Mouse (Mus musculus): ENCODE data around the gene Dazap1.

- TF ChIP-seq EP300 (IDR thresholded peaks at IDR 0.05; ENCODE audit: low read depth) (no peak), CTCF (IDR thresholded peaks at IDR 0.05; ENCODE audit: low read depth) (no peak)
These were observed 50.3 kb downstream of the Dazap1 start for GRCm38 (mm10) chr10:80311560-80311959.
